Mouse (Mus musculus) kidney, adult 11 months (tissue): ENCODE results near the gene Rapgef1.
"Not testable (repeated sequence)": the region's sequence is repeated elsewhere in the genome, so short reads cannot be mapped to it uniquely, and the experiment has no call there.

Experiments used
- DNase-seq: peaks from one replicate; pipeline ENCODE4 v3.0.0; 2022

The Rapgef1 gene

DNA sequence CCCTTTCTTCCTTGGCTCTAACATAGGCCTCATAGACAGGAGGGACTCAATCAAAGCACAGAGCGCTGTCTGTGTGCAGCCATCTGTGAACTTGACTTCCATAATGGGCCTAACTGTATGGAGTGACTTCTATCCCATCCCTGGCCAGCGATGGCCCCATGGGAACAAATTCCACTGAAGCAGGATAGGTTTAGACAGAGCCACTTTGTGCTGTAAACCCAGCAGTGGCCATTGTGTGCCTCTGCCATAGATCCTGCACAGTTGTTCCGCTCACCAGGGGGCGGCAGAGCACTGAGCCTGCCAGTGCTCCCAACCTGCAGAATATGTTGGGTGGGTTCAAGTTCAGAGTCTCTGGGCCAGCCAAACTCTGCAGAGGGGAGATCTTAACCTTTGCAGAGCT lies 88.2 kb downstream of the Rapgef1 start:
- DNase-seq: no peak

DNA sequence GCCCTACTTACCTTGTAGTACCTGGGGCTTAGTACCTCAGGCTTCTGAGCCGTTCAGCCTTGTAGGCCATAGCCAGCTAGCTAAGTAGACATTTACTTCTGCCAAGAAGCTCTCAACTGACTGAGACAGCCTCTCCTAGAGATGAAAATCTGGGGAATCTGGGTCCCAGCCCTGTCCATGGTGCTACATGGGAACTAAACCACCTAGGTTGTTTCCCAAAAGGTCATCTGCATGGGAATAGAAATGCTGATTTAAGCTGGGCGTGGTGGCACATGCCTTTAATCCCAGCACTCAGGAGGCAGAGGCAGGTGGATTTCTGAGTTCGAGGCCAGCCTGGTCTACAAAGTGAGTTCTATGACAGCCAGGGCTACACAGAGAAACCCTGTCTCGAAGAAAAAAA lies 88.7 kb downstream of the Rapgef1 start:
- not testable (repeated sequence) for DNase-seq

DNA sequence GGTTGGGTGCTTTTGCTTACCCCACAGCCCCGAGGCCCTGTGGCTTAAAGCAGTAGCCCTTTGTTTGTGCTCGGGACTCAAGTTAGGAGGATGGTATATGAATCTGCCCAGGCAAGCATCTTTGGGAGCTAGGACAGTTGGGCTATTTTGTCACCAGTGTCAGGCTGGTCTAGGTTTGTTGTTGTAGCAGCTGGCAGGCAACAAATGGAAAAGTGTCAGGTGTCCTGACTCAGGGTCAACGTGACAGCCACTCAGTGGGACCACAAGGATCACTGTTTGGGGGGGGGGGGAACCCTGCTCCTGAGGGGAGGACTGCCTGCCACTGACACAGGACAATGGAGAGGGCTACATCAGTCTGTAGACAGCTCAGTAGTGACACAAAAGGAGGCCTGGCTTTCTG lies 91.5 kb downstream of the Rapgef1 start:
- DNase-seq: no peak

DNA sequence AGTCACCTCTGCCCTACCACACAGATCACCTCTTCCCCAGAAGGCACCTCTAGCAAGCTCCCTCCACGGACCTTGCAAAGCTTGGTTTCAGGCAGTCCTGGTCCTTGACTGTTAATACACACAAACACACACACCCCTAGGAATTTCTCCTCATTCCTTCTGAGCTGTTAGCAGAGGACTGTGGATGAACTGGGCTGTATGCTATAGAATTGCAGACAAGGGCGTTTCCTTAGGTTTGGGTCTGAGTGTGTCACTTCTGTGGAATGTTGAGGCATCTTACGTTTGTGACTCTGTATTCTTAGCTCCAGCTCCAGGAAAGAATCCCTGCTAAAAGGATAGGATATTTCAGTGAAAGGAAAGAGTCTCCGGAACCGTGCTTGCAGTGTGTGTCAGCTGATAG lies 92.4 kb downstream of the Rapgef1 start:
- DNase-seq: no peak

DNA sequence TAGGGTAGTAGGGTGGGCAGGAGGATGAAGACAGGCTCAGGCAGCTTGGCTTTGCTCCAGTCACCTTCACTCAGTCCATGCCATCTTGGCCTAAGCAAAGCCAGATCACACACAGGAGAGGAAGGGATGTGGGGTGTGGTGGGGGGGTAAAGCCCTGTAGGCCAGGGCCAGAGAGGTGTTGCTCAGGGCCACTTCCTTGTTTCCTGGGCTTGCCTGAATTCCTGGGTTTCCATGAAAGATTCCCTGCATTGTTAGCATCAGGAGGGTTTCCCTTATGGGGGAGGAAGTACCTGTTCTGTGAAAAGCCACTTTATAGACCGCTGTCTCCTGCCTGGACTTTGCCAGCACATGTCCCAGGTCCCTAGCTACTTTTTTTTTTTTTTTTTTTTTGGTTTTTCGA lies 94.0 kb downstream of the Rapgef1 start:
- no peak for DNase-seq

DNA sequence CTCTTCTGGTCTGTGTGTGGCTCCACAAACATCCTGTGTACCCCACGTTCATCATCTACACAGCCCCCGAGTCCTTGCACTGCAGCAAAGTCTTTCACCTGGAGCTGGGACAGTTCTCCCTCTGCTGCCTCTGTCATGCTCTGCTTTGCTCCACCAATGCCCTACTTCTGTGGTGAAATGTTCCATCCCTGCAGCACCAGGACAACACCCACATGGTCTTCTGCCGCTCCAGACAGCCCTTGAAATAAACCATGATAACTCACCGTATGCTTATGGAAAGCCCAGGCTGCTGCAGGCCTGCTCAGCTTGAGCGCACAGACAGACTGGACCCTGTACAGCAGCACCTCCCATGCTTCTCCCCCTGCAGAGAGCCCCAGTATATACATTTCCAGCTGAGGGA lies 94.6 kb downstream of the Rapgef1 start:
- DNase-seq: no peak

DNA sequence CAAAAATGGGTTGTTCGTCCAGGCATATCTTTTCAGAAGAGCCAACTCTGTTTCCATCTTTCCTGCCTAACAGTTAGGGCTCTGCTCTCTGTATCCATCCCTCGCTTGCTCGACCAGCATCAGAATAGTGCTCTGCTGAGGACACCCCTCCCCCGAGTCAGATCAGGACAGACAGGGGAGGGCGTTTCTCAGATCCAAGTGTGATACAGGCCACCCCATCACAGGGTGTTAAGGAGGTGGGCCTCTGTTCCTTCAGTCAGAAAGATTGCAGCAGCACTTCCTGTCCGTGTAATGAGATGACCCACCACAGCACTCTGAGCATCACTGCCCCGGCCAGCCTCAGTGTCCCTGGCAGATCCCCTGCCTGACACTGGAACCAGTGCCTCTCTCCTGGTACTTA lies 96.6 kb downstream of the Rapgef1 start:
- no peak for DNase-seq

DNA sequence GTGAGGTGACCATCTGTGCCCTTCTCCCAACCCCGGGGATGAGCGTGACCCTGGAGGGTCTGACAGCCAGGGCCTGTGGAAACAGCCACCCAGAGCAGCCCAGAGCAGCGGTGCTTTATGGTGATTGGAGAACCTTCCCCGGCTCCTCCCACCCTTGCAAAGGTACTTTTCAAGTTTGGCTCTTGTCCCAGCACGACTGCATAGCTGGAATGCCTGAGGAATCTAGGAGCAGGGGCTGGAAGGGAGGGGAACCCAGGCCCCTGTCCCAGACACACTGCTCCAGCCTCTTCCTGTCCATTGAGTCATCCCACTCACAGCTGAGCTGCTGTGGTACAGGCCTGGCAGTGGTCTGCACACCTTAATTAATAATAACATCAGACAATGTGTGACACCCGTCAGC lies 97.2 kb downstream of the Rapgef1 start:
- peak; percentile 77 for DNase-seq

DNA sequence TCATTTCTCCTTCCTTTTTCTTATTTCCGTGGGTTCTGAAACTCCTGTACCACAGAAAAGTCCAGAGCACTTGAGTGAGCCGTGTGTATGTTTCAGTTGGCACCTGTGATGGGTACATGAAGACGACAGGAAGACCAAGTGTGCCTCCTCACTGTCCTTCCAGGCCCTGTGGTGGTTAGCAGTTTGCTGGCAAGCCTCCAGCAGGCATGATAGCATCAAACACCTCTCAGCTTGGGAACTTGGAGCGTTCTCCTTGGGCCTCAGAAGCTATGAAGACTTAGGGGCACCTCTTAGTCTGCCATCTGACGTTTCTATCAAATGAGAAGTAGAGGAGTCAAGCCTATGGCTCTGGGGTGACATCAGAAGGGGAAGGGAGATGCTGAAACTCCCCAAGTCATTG lies 99.1 kb downstream of the Rapgef1 start:
- no peak for DNase-seq

DNA sequence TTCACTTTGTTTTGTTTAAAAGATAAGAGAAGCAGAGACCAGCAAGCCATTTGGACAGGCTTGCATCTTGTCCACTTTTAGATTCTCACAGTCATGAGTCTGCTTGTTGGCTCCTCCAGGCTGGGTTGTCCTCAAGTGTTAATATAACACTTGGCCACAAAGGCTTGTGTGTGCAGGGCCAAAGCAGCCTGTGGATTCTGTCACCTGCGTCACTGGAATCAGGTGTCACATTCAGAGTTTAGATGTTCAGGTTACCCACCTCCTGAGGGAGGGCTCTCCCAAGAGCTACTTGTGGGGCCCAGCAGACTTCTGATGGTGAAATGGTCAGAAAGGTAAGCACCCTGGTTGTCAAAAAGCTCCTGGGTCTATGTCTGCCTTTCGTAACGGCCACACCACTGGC lies 103.6 kb downstream of the Rapgef1 start:
- DNase-seq: no peak

DNA sequence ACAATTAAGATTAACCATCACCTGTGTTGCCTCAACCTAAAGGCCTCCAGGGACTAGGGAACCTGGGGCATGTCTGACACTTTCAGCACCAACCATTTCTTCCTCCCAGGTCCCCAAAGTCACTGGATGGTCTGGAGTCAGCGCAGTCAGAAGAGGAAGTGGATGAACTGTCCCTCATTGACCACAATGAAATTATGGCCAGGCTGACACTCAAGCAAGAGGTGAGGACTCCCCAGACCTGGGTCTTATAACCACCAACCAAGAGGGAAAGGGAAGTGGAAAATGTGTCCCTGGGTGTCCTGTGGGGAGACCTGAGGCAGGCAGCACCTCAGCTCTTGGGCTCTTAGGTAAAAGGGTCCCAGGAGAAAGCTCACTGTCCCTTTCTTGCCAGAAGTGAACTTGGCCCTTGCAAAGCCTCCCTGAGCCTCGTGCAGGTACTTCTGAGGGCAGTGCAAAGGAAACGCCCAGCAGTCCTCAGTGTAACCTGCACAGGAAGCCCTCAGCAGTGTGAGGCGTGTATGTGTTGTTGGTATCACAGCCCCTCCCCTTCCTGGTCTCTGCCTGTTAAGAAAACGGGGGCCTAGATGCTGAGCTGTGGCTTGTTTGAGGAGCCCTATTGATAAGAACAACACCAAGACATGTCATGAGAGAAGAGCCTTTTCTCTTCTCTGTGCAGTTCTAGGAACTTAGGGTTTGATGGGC lies 105.3 kb downstream of the Rapgef1 start:
- no peak for DNase-seq

DNA sequence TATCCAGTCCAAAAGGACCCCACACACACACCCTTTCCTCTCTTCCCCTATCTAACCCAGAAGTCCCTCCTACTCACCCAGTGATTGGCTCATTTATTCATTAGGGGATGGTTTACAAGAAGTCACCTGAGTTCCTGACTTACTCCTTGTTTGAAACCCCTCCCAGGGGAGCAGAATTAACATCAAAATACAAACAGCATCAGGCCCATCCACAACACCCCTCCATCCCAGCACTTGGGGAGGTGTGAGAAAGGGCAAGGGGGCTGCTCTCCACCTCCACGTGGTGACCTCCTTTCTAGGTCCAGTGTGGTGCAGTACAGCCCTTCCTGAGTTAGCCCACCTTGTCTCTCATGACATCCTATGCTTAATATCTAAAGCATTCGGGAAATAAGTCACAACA lies 110.0 kb downstream of the Rapgef1 start:
- DNase-seq: no peak

DNA sequence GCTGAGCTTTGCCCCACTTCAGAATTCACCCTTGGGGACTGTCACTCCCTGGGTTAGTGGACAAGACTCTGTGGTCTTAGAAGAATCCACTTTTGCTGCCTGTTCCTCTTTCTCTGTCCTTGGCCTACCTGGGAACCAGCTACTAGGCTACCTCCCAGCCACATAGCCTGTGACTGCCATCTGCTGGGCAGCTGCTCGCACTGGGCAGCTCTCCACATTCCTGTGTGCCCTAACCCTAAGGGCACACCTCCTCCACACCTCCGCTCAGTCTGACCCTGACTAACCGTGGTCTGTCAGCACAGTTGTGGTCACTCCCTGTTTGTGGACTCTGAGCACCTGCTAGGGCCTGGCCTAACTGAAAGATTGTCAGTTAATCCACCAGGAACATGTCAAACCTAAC lies 112.0 kb downstream of the Rapgef1 start:
- peak; percentile 62 for DNase-seq

DNA sequence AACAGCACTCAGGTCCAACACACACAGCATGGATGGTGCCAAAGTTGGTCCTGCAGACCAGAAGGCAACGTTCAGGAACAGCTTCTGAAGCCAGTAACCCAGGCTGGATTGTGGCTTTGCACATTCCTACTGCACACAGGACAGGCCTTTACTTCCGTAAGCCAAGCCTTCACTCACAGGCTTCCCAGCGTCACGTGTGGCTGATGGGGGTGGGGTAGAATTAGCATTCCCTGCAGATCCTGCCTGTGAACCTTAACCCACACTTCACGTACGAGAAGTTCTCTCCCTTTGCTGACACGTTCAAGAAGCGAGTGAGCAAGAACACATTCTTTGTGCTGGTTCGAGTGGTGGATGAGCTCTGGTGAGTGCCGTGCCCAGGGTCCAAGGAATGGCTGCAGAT lies 113.0 kb downstream of the Rapgef1 start:
- DNase-seq: peak; percentile 55

DNA sequence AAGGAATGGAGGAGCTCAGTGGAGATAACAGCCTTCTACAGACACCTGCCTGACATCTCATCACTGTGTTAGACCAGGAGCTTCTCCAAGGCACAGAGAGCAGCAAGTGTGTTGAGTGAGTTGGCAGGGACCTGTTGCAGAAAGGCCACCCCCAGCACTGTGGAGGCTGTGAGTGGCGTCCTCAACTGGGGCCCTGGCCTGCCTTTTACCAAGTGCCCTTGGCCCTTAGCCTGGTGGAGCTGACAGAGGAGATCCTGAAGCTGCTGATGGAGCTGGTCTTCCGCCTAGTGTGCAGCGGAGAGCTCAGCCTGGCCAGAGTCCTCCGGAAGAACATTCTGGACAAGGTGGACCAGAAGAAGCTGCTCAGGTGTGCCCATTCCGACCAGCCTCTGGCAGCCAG lies 113.8 kb downstream of the Rapgef1 start:
- DNase-seq: no peak

DNA sequence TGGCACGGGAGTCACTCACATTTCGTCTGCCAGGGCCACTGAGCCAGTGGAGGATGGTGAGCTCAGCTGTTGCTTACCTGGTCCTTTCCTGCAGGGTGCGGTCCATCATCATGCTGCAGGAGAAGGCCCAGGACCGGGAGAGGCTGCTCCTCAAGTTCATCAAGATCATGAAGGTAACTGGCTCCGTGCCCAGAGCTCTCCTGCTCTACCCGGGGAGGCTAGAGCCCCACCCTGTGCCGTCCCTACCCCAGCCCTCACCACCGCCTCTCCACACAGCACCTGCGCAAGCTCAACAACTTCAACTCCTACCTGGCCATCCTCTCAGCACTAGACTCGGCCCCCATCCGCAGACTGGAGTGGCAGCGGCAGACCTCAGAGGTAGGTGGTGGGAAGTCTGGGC lies 116.2 kb downstream of the Rapgef1 start:
- DNase-seq: no peak

DNA sequence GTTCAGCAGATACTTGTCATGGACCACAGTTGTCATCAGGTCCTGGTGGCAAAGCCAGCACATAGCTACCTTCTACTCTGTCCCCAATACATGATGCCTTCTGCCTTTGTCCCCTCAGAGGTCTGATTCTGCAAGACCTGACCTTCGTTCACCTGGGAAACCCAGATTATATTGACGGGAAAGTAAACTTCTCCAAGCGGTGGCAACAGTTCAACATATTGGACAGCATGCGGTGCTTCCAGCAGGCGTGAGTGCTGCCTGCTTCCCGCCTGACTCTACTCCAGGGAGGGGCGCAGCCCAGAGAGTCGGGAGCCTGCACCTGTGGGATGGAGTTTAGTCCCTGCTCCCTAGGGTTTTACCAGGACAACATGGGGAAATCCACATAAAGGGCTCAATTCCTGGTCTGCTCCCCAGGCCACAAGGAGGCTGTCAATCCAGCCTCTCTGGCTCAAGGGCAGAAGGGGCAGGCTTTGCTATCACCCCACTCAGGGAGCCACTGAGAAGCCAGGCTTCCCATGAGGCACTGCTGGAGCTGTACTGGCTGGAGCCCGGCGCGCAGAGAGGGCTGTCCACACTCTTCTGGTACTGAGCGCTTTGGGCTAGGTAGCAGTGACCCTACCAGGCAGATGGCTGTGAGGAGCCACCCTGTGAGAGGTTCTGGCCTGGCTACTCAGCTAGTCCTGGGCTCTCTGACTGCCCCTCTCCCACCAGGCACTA lies 117.8 kb downstream of the Rapgef1 start:
- no peak for DNase-seq

DNA sequence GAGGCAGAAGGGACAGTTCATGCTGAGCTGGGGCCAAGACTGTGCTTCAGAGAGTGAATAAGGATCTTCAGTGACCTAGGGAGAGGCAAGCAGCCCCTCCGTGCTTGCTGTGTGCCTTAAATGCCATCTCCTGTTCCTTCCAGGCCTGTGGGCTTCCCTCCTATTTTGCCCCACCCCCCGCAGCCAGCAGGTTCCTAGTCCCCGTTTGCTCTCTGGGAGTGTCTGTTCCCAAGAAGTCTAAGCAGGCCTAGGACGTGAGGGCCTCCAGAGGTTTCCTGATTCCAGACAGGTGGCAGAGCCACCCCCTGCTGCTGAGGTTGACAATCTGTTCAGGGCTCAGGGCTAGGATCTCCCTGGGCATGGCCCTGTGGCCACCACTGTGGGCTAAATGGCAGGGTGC lies 119.3 kb downstream of the Rapgef1 start:
- DNase-seq: no peak

DNA sequence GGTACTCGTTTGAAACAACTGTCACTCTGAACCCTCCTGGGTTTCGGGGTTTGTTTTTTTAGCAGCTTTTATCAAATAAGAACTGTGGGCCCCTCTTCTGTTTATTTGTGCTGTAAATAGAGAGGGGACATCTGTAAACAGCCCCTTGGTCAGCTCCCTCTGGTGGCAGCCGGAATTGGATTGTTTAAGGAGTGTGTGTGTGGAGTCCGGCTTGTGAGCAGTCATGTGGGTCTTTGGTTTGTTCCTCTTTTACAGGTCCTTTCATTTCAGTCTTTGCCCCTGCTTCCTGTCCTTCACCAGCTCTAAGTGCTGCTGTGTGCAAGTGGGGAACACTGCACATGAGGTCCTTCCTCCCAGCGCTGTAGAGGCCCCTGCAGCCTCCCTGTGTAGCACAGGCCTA lies 119.8 kb downstream of the Rapgef1 start:
- no peak for DNase-seq

DNA sequence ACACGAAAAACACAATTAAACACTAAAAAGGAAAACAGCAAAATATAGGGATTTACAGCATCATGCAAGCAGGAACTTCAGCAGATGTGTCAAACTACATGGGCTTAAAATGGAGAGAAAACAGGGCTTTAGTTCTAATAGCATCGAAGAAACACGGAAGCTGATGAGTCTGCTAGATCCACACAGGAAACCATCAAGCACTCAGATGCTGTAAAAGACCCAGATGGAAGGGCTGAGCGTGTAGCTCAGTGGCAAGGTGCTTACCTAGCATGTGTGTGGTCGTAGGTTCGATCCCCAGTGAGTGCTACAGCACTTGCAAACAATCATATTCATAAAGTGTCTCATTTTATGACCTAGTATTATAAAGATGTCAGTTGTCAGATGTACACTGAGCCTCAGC lies 121.7 kb downstream of the Rapgef1 start:
- DNase-seq: no peak

DNA sequence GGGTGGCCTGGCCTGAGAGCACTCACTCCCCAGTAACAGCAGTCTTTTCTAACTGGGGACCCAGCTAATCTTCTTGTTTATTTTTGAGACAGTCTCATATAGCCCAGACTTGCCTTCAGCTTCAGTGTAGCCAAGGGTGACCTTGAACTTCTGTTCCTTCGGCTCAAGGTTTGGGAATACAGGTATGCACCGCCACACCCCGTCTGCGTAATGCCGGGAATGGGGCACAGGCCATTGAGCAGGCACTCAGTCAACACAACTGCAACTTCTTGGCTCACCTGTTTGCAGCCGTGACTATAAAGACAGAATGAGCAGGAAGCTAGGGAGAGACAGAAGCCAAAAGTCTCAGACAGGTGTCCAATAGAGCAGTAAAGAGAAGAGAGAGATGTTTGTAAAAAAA lies 124.7 kb downstream of the Rapgef1 start:
- peak; percentile 64 for DNase-seq

DNA sequence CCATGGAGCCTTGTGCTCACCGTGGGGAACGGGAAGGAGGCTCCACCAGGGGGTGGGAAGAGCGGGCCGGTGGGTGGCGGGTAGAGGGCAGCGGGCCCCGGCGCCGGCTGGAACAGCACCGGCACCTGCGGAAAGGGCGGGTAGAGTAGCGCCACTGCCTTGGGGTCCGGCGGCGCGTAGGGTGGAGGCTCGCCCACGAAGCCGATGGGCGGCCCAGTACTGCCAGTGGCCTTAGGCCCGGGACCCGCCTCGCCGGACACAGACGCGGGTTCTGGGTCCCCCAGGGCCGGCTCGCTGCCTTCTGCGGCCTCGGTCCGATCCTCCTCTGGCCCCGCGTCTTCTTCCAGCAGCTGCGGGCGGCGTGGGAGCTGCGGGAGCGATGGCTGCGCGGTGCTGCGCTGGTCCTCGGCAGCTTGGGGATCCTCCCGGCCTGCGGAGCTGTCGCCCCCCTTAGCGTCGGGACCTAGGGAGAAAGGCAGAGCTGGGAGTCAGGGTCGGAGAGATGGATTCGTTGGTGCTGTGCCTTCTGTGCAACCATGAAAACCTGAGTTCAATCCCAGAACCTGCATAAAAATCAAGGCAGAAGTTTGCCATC lies 127.8 kb downstream of the Rapgef1 start:
- no peak for DNase-seq

DNA sequence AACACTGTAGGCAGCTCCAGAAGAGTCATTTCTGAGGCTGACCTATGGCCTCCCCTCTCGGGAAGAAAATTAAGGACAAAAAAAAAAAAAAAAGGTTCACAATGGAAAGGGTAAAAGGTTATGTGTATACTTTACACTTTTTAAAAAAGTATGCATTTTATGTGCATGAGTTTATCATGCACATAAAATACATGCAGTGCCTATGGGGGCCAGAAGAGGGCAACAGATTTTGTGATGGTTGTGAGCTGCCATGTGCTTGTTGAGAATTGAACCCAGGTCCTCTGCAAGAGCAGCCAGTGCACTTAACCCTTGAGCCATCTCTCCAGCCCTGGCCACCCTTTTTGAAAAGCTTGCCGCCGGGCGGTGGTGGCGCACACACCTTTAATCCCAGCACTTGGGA lies 128.3 kb downstream of the Rapgef1 start:
- DNase-seq: no peak

DNA sequence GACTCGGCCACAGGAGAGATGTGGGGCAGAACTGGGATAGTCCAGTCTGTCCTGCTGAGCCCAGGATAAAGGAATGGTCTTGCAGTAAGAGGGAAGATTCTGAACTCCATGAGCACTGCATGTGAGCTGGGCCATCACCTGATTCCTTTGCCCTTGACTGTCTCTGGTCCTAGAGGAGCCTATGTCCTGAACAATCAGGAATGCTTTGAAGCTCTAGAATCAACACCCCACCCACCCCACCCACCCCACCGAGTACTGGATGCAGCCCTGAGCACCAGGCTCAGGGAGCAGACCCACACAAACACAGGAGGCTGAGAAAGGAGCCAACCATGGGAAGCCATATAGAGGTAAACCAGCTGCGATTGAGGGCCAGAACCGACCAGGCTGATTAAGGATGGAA lies 129.0 kb downstream of the Rapgef1 start:
- DNase-seq: no peak

DNA sequence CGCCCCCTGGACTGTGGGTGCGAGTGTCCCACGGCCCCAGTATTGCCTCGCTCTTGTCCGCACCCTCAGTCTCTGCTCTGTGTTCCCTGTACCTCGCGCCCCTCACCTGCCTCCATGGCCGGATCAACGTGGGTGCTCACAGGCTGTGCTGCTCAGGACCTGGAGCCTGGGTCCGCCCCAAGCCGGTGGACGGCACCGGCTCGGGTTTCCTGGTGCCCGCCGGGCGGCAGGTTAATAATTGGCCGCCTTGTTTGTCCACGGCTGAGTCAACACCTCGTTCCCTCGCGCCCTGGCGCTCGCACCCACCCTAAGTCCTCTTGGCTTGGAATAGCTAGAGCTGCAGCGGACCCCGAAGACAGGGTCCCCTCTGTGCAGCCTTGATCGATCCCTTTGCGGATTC lies 132.0 kb downstream of the Rapgef1 start, which contains the start of gene Gm13420:
TSS of gene Gm13420 (minus strand) at position 189 of the 400 bp plus-strand sequence.
- DNase-seq: peak; percentile 80
